Mouse (Mus musculus): ENCODE results near the gene Nebl. TPM values are rescaled to one million over a fixed set of nuclear protein-coding genes. Genes with fewer than 3 reads are reported as not detected.

Gene Nebl
- polyA plus RNA-seq, 1 experiment from 2014 or later, result 0.22 TPM

GRCm38 (mm10) chr2:17740454-17740853 lies 9.2 kb upstream of the Nebl start:
- 83% methylated on average over 2 of the region's 2 CpGs for WGBS
- no peaks in the 10 kb centered on the region for H3K27me3 ChIP-seq (replicated peaks; ENCODE audit: control insufficient read depth, insufficient read depth, low read length)
- no peak overlapping the region for H3K4me2 ChIP-seq (replicated peaks; ENCODE audit: low read depth)
- ATAC-seq, result no peak
- no peaks in the 10 kb centered on the region for H3K36me3 ChIP-seq (ENCODE audit: control insufficient read depth, insufficient read depth)
- no peak overlapping the region for H3K4me3 ChIP-seq (ENCODE audit: low read depth, low read length)
- H3K4me1 ChIP-seq (replicated peaks; ENCODE audit: control insufficient read depth, insufficient read depth, low read length), result 0 out of 2 replicates have a peak, but pooled peaks cover 3% of the 10 kb centered on the region
- no peak overlapping the region for H3K27ac ChIP-seq (ENCODE audit: low read depth, low read length)
- no peak for TF ChIP-seq CTCF (IDR thresholded peaks at IDR 0.05; ENCODE audit: low read depth)
- no peak overlapping the region for H3K9ac ChIP-seq (ENCODE audit: low read depth, low read length)
- no peaks in the 10 kb centered on the region for H3K9me3 ChIP-seq (ENCODE audit: control insufficient read depth)

- 65% methylated on average over 7 of the region's 7 CpGs for WGBS
- Histone ChIP-seq H3K9me3 (ENCODE audit: control insufficient read depth) (no peaks in the 10 kb centered on the region), H3K9ac (ENCODE audit: low read depth, low read length) (no peak overlapping the region), H3K4me1 (replicated peaks; ENCODE audit: control insufficient read depth, insufficient read depth, low read length) (no peaks in the 10 kb centered on the region), H3K4me3 (ENCODE audit: low read depth, low read length) (no peak overlapping the region), H3K36me3 (ENCODE audit: control insufficient read depth, insufficient read depth) (no peaks in the 10 kb centered on the region), H3K27ac (ENCODE audit: low read depth, low read length) (no peak overlapping the region), H3K27me3 (replicated peaks; ENCODE audit: control insufficient read depth, insufficient read depth, low read length) (peaks cover 24% of the 10 kb centered on the region), H3K4me2 (replicated peaks; ENCODE audit: low read depth) (no peak overlapping the region)
- no peak for ATAC-seq
- TF ChIP-seq CTCF (IDR thresholded peaks at IDR 0.05; ENCODE audit: low read depth), result no peak
These were observed 946 bp upstream of the Nebl start for GRCm38 (mm10) chr2:17732210-17732609.

- Histone ChIP-seq H3K9me3 (ENCODE audit: control insufficient read depth) (no peaks in the 10 kb centered on the region), H3K36me3 (ENCODE audit: control insufficient read depth, insufficient read depth) (no peaks in the 10 kb centered on the region), H3K27me3 (replicated peaks; ENCODE audit: control insufficient read depth, insufficient read depth, low read length) (peaks cover 24% of the 10 kb centered on the region), H3K4me1 (replicated peaks; ENCODE audit: control insufficient read depth, insufficient read depth, low read length) (no peaks in the 10 kb centered on the region), H3K4me2 (replicated peaks; ENCODE audit: low read depth) (peak overlapping the region; percentile 97; the same call in 1 of the 2 replicates), H3K27ac (ENCODE audit: low read depth, low read length) (no peak overlapping the region), H3K4me3 (ENCODE audit: low read depth, low read length) (peak overlapping the region; percentile 51; the same call in 1 of the 2 replicates), H3K9ac (ENCODE audit: low read depth, low read length) (no peak overlapping the region)
- 33% methylated on average over 6 of the region's 6 CpGs for WGBS
- no peak for ATAC-seq
- TF ChIP-seq CTCF (IDR thresholded peaks at IDR 0.05; ENCODE audit: low read depth), result no peak
These were observed 552 bp upstream of the Nebl start for GRCm38 (mm10) chr2:17731831-17732200.

GRCm38 (mm10) chr2:17730648-17730956 lies 662 bp downstream of the Nebl start:
- Histone ChIP-seq H3K4me3 (ENCODE audit: low read depth, low read length) (peak overlapping the region; percentile 51), H3K4me2 (replicated peaks; ENCODE audit: low read depth) (peak overlapping the region; percentile 97), H3K9ac (ENCODE audit: low read depth, low read length) (peak overlapping the region; percentile 31; the same call in 1 of the 2 replicates), H3K9me3 (ENCODE audit: control insufficient read depth) (no peaks in the 10 kb centered on the region), H3K4me1 (replicated peaks; ENCODE audit: control insufficient read depth, insufficient read depth, low read length) (no peaks in the 10 kb centered on the region), H3K36me3 (ENCODE audit: control insufficient read depth, insufficient read depth) (no peaks in the 10 kb centered on the region), H3K27me3 (replicated peaks; ENCODE audit: control insufficient read depth, insufficient read depth, low read length) (peaks cover 24% of the 10 kb centered on the region), H3K27ac (ENCODE audit: low read depth, low read length) (no peak overlapping the region)
- ATAC-seq, result peak; percentile 38; the same call in 1 of the 2 replicates
- under 1% methylated on average over 19 of the region's 20 CpGs for WGBS
- TF ChIP-seq CTCF (IDR thresholded peaks at IDR 0.05; ENCODE audit: low read depth), result no peak

GRCm38 (mm10) chr2:17729770-17730647 lies 1.3 kb downstream of the Nebl start:
- peaks cover 24% of the 10 kb centered on the region for H3K27me3 ChIP-seq (replicated peaks; ENCODE audit: control insufficient read depth, insufficient read depth, low read length)
- whole genome bisulfite sequencing, result 11% methylated on average over 24 of the region's 25 CpGs
- no peak overlapping the region for H3K27ac ChIP-seq (ENCODE audit: low read depth, low read length)
- H3K9me3 ChIP-seq (ENCODE audit: control insufficient read depth), result no peaks in the 10 kb centered on the region
- no peak overlapping the region for H3K9ac ChIP-seq (ENCODE audit: low read depth, low read length)
- no peak for ATAC-seq
- no peaks in the 10 kb centered on the region for H3K36me3 ChIP-seq (ENCODE audit: control insufficient read depth, insufficient read depth)
- no peak for TF ChIP-seq CTCF (IDR thresholded peaks at IDR 0.05; ENCODE audit: low read depth)
- peak overlapping the region; percentile 51 for H3K4me3 ChIP-seq (ENCODE audit: low read depth, low read length)
- H3K4me2 ChIP-seq (replicated peaks; ENCODE audit: low read depth), result peak overlapping the region; percentile 97
- no peaks in the 10 kb centered on the region for H3K4me1 ChIP-seq (replicated peaks; ENCODE audit: control insufficient read depth, insufficient read depth, low read length)

- H3K27me3 ChIP-seq (replicated peaks; ENCODE audit: control insufficient read depth, insufficient read depth, low read length), result peaks cover 5% of the 10 kb centered on the region; the same call in 1 of the 2 replicates
- no peaks in the 10 kb centered on the region for H3K4me1 ChIP-seq (replicated peaks; ENCODE audit: control insufficient read depth, insufficient read depth, low read length)
- no peak for TF ChIP-seq CTCF (IDR thresholded peaks at IDR 0.05; ENCODE audit: low read depth)
- no peaks in the 10 kb centered on the region for H3K36me3 ChIP-seq (ENCODE audit: control insufficient read depth, insufficient read depth)
- no peak overlapping the region for H3K9ac ChIP-seq (ENCODE audit: low read depth, low read length)
- H3K4me2 ChIP-seq (replicated peaks; ENCODE audit: low read depth), result no peak overlapping the region
- H3K9me3 ChIP-seq (ENCODE audit: control insufficient read depth), result no peaks in the 10 kb centered on the region
- no peak overlapping the region for H3K27ac ChIP-seq (ENCODE audit: low read depth, low read length)
- H3K4me3 ChIP-seq (ENCODE audit: low read depth, low read length), result no peak overlapping the region
- WGBS, result 82% methylated on average over 5 of the region's 5 CpGs
- no peak for ATAC-seq
These were observed 6.9 kb downstream of the Nebl start for GRCm38 (mm10) chr2:17724405-17724804.
